Mouse (Mus musculus): Measurements from ENCODE around the gene Fam69a.

Fam69a gene

DNA sequence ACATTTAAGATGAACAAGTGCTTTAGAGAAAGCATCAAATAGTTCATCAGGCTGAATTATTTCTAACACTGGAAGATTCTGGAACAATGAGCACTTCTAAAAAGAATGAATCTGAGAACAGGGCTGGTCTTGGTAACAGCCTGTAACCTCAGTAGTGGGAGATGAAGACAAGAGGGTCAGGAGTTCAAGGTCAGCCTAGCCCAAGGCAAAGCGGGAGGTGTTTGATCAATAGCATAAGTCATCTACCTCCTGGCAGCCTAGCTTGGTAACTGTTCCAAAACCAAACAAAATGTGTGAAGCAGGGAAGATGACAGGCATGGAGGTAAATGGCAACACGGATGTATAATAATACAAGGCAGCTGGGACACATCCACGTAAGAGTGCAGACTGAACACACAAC lies 122.9 kb downstream of the Fam69a start:
- DNase-seq (ENCODE audit: low read depth, low spot score), result no peak

- DNase-seq (ENCODE audit: low read depth, low spot score), result no peak
Measured at GRCm38 (mm10) chr5:107858963-107859362, 127.9 kb downstream of the Fam69a start.

Data from mesoderm, embryonic 11.5 days (tissue).